16 mouse cellular contexts compared by ENCODE assay signal in genomic region chr3:41078673-41079072, GRCm38 (mm10).
"Had no signal": no experiment of that assay in that cellular context is flagged by ENCODE, and none has a peak within 500 bp of the region (broad histone marks: within the 10 kb centered on the region; RNA-seq: fewer than 3 reads in every experiment).

No protein-coding gene starts in this region.

- H3K27ac ChIP-seq: neural tube, embryonic 13.5 days; neural tube, embryonic 15.5 days; stomach, embryonic 15.5 days; stomach, postnatal 0 days had no signal

- H3K4me3 ChIP-seq: neural tube, embryonic 13.5 days; neural tube, embryonic 15.5 days; stomach, embryonic 15.5 days had no signal

- DNase-seq: retina, postnatal 1 day; right cerebral cortex, adult 18-20 months; right cerebral cortex, postnatal 14 days; right cerebral cortex, postnatal 25 days; right cerebral cortex, postnatal 4 days; spleen, adult 18-20 months; thymus, adult 18-20 months; thymus, adult 2 months; thymus, postnatal 14 days; thymus, postnatal 25 days; thymus, postnatal 36 days; thymus, postnatal 4 days had no signal
